Mouse (Mus musculus): ENCODE measurements at regions not wholly inside any gene's neighbourhood (a gene's known extent, or its start where the extent isn't known, plus 50 kb on each side); places are given as distances from the start of the nearest gene placed in this dataset.
A peak's percentile ranks its signal among the peaks of the same experiment; 100 is the strongest.

DNA sequence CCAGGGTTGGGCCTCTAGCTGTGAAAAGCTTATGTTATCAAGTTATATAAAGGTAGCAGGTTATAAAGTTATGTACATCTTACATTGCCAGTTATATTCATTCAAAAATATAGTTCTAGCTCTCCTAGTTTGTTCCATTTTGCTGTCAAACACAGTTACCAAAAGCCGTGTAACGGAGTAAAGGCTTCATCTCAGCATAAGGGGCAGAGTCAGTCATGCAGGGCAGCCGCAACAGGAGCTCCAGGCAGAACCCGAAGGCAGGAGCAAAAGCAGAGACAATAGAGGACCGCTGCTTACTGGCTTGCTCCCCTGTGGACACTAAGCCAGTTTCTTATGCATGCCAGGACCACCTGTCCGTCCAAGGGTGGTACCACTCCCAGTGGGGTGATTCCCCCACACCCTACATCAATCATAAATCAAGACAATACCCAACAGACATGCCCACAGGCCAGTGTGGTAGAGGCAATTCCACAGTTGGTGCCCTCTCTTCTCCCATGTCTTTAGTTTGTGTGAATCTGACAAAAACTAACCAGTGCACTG is 67.7 kb upstream of the Vamp9 start:
- Histone ChIP-seq H3K9ac (ENCODE audit: low read length) (no peak overlapping the region), H3K27me3 (replicated peaks; ENCODE audit: control insufficient read depth, insufficient read depth, low read length) (no peaks in the 10 kb centered on the region), H3K27ac (ENCODE audit: low read depth, low read length) (no peak overlapping the region), H3K4me2 (ENCODE audit: low read length) (no peak overlapping the region), H3K4me3 (ENCODE audit: low read depth, low read length) (no peak overlapping the region), H3K9me3 (replicated peaks; ENCODE audit: control insufficient read depth, low read length) (no peaks in the 10 kb centered on the region), H3K4me1 (ENCODE audit: control insufficient read depth, insufficient read depth, low read length) (no peaks in the 10 kb centered on the region; the same call in 1 of the 2 replicates), H3K36me3 (ENCODE audit: control insufficient read depth, insufficient read depth, low read length) (no peaks in the 10 kb centered on the region)
- DNase-seq (ENCODE audit: low spot score): no peak
- 48% methylated on average over 6 of the region's 6 CpGs for WGBS
- ATAC-seq: no peak

DNA sequence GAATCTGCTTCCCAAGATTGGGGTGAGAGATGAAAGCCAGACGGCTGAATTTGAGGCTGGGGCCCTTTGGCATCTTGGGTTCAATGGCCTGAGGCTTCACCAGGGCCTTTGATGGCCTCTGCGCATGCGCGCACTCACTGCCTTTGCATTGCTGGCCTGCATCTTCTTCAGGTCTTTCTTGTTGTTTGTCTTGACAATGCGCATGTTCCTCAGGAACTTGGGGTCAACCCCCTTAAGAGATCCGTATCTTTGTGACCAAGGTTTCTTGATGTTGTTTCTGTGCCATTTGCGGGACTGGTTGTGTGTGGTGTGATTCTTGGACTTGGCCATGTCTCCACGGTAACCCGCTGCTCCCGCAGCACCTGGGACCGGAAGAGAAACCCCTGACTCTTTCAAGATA is 66.4 kb upstream of the Vamp9 start:
- Histone ChIP-seq H3K27ac (ENCODE audit: low read depth, low read length) (no peak overlapping the region), H3K4me2 (ENCODE audit: low read length) (no peak overlapping the region), H3K4me3 (ENCODE audit: low read depth, low read length) (no peak overlapping the region), H3K9me3 (replicated peaks; ENCODE audit: control insufficient read depth, low read length) (no peaks in the 10 kb centered on the region), H3K27me3 (replicated peaks; ENCODE audit: control insufficient read depth, insufficient read depth, low read length) (no peaks in the 10 kb centered on the region), H3K4me1 (ENCODE audit: control insufficient read depth, insufficient read depth, low read length) (no peaks in the 10 kb centered on the region; the same call in 1 of the 2 replicates), H3K36me3 (ENCODE audit: control insufficient read depth, insufficient read depth, low read length) (no peaks in the 10 kb centered on the region), H3K9ac (ENCODE audit: low read length) (no peak overlapping the region)
- no peak for DNase-seq (ENCODE audit: low spot score)
- 96% methylated on average over 11 of the region's 11 CpGs for WGBS
- ATAC-seq: no peak

DNA sequence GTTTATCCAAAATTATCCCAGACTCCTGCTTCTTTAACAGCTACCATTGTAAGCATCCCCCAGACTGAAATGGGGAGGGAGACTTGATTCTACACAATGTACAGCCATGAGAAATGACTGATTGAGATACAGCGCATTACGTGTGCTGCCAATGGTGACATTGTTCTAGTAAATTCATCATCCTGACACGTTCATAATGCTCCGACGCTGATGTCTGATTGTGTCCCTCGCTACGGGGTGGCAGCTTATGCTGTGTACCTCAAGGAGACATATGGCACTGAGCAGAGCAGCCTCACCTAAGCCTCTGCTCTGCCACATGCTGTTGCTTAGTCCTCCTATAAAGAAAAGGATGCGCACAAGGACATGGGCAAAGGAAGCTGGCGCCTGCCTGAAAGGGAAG is 65.2 kb upstream of the Vamp9 start:
- Histone ChIP-seq H3K27me3 (replicated peaks; ENCODE audit: control insufficient read depth, insufficient read depth, low read length) (no peaks in the 10 kb centered on the region), H3K27ac (ENCODE audit: low read depth, low read length) (no peak overlapping the region), H3K4me1 (ENCODE audit: control insufficient read depth, insufficient read depth, low read length) (peaks cover 4% of the 10 kb centered on the region), H3K4me2 (ENCODE audit: low read length) (no peak overlapping the region), H3K9me3 (replicated peaks; ENCODE audit: control insufficient read depth, low read length) (no peaks in the 10 kb centered on the region), H3K4me3 (ENCODE audit: low read depth, low read length) (no peak overlapping the region), H3K36me3 (ENCODE audit: control insufficient read depth, insufficient read depth, low read length) (no peaks in the 10 kb centered on the region), H3K9ac (ENCODE audit: low read length) (no peak overlapping the region)
- ATAC-seq (no peak), DNase-seq (ENCODE audit: low spot score) (no peak)
- WGBS: 74% methylated on average over 9 of the region's 9 CpGs

DNA sequence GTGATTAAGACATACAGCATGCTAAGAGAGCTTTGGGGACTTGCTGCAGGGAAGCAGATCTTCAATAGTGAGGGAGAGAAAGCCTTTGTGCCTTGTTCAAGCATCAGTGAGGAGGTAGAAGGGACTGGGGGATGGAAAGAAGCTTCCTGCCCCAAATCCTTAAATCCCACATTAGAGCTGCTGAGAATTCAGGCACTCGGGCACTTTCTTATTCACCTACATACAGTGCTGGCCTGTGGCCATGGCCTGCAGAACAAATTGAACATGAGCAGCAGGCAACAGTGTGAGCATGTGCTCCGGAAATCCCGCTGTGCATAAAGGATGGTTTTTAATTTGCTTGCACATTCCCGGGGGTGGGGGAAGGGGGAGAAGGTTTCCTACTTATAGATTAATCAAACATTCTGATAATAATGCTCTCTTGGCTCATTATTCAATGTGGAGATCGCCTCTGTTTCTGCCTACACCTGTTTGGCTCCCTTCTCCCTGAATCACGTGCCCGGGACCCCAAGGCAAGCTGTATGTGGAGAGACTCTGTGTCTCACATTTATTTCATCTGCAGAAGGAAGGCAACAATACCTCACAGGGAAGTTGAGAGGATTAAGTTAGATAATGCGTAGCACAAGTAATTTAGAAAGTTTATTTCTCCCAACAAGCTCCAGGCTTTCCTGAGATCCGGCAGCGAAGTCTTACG is 60.3 kb upstream of the Vamp9 start:
- H3K9me3 ChIP-seq (replicated peaks; ENCODE audit: control insufficient read depth, low read length): no peaks in the 10 kb centered on the region
- H3K9ac ChIP-seq (ENCODE audit: low read length): no peak overlapping the region
- no peak overlapping the region for H3K4me3 ChIP-seq (ENCODE audit: low read depth, low read length)
- DNase-seq (ENCODE audit: low spot score): peak; percentile 39
- H3K4me2 ChIP-seq (ENCODE audit: low read length): no peak overlapping the region
- no peak overlapping the region for H3K27ac ChIP-seq (ENCODE audit: low read depth, low read length)
- H3K4me1 ChIP-seq (ENCODE audit: control insufficient read depth, insufficient read depth, low read length): peaks cover 4% of the 10 kb centered on the region
- WGBS: 44% methylated on average over 11 of the region's 11 CpGs
- no peaks in the 10 kb centered on the region for H3K36me3 ChIP-seq (ENCODE audit: control insufficient read depth, insufficient read depth, low read length)
- no peaks in the 10 kb centered on the region for H3K27me3 ChIP-seq (replicated peaks; ENCODE audit: control insufficient read depth, insufficient read depth, low read length)
- ATAC-seq: no peak

DNA sequence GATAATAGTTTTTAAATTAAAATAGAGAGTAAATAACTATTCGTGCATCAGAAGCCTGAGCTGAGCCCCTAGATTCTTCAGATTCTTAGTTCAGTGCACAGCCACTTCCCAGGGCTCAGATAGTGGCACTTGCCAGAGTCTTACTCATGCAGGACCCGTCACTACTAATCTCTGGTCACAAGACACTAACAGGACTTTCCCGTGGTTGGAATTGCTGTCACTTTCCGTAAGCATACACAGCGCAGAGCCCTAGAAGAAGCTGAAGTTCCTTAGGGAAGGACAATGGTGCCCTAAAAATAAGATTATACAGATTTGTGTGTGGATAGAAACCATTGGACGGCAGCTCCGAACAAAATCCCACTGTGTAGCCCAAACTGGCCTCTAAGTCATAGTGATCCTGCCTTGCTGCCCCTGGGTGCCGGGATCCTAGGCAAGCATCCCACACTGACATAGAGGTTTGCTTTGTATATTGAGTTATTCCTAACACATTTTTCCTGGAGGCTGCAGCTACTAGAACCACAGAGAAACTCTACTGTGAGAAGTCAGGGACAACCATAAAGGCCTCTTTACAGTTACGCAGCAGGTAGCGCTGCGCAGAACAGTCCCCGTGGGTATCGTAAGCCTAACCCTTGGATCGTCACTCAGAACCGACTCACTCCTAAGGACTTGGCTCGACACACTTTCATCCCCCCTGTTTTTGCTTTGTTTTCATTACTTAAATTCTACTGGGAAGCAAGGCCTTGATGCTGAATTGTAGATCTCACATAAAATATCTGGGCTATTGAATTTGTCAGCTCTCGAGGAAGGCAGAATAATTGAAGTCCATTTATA is 57.7 kb upstream of the Vamp9 start:
- DNase-seq (ENCODE audit: low spot score): no peak
- WGBS: 86% methylated on average over 17 of the region's 17 CpGs
- H3K4me3 ChIP-seq (ENCODE audit: low read depth, low read length): no peak overlapping the region

DNA sequence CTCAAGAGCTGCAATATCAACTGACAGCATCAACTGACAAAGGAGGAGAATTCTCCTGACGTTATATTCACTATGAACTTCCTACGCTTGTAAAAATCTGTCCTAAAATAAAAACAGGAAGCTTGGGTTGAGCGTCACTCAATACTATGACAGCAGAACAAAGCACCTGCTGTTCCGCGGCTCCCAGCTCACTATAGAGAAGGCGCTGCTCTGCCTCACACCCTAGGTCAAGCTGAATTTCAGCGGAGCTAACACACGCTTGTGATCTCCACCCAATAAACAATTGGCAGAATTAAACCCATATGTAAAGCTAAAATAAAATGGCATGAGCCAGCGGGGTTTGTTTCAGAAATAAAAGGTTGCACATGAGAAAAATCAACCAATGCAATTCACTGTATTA is 57.1 kb upstream of the Vamp9 start:
- no peak overlapping the region for H3K27ac ChIP-seq (ENCODE audit: low read depth, low read length)
- 55% methylated on average over 9 of the region's 9 CpGs for WGBS
- H3K4me2 ChIP-seq (ENCODE audit: low read length): no peak overlapping the region
- no peak overlapping the region for H3K9ac ChIP-seq (ENCODE audit: low read length)
- no peak for ATAC-seq
- peaks cover 4% of the 10 kb centered on the region; the same call in 1 of the 2 replicates for H3K4me1 ChIP-seq (ENCODE audit: control insufficient read depth, insufficient read depth, low read length)
- no peaks in the 10 kb centered on the region for H3K27me3 ChIP-seq (replicated peaks; ENCODE audit: control insufficient read depth, insufficient read depth, low read length)
- no peaks in the 10 kb centered on the region for H3K9me3 ChIP-seq (replicated peaks; ENCODE audit: control insufficient read depth, low read length)
- no peak overlapping the region for H3K4me3 ChIP-seq (ENCODE audit: low read depth, low read length)
- peak; percentile 25 for DNase-seq (ENCODE audit: low spot score)
- H3K36me3 ChIP-seq (ENCODE audit: control insufficient read depth, insufficient read depth, low read length): no peaks in the 10 kb centered on the region

More for the DNA sequence above, 57.7 kb upstream of the Vamp9 start:
- Histone ChIP-seq H3K4me2 (ENCODE audit: low read length) (no peak overlapping the region), H3K9me3 (replicated peaks; ENCODE audit: control insufficient read depth, low read length) (no peaks in the 10 kb centered on the region), H3K9ac (ENCODE audit: low read length) (no peak overlapping the region), H3K4me1 (ENCODE audit: control insufficient read depth, insufficient read depth, low read length) (peaks cover 4% of the 10 kb centered on the region; the same call in 1 of the 2 replicates), H3K27me3 (replicated peaks; ENCODE audit: control insufficient read depth, insufficient read depth, low read length) (no peaks in the 10 kb centered on the region), H3K27ac (ENCODE audit: low read depth, low read length) (no peak overlapping the region), H3K36me3 (ENCODE audit: control insufficient read depth, insufficient read depth, low read length) (no peaks in the 10 kb centered on the region)
- ATAC-seq: no peak

DNA sequence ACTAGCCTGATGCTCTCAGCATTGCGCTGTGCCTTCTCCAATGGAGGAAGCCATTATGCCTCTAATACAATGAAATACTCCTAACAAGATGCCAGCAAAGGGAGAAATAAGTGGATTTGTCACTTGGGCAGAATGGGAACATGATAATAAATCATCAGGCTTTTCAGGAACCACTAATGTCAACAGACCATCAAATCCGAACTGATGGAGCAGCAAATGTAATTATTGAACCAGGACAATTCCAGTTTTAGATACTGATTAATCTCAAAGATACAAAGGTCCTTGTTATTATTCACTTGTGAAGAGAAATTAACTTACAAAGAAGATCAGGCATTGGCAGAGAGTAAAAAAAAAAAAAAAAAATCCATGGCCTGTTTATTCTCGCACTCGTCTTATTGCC is 53.7 kb upstream of the Vamp9 start:
- Histone ChIP-seq H3K9me3 (replicated peaks; ENCODE audit: control insufficient read depth, low read length) (no peaks in the 10 kb centered on the region), H3K36me3 (ENCODE audit: control insufficient read depth, insufficient read depth, low read length) (no peaks in the 10 kb centered on the region), H3K9ac (ENCODE audit: low read length) (no peak overlapping the region), H3K4me3 (ENCODE audit: low read depth, low read length) (no peak overlapping the region), H3K27ac (ENCODE audit: low read depth, low read length) (no peak overlapping the region), H3K27me3 (replicated peaks; ENCODE audit: control insufficient read depth, insufficient read depth, low read length) (no peaks in the 10 kb centered on the region), H3K4me2 (ENCODE audit: low read length) (no peak overlapping the region), H3K4me1 (ENCODE audit: control insufficient read depth, insufficient read depth, low read length) (no peaks in the 10 kb centered on the region)
- 79% methylated on average over 4 of the region's 4 CpGs for WGBS
- DNase-seq (ENCODE audit: low spot score): no peak
- ATAC-seq: no peak
